Mouse (Mus musculus): ENCODE measurements at regions not wholly inside any gene's neighbourhood (a gene's known extent, or its start where the extent isn't known, plus 50 kb on each side); places are given as distances from the start of the nearest gene placed in this dataset.

GRCm38 (mm10) chr13:32544986-32545740 is 206.6 kb upstream of the Gmds start:
- DNase-seq (ENCODE audit: low spot score in 2 of 2), result no peak

GRCm38 (mm10) chr13:32541611-32542010 is 203.1 kb upstream of the Gmds start:
- DNase-seq (ENCODE audit: low spot score in 2 of 2), result no peak

- DNase-seq (ENCODE audit: low spot score in 2 of 2), result no peak
Measured at GRCm38 (mm10) chr13:32536241-32536640, 197.7 kb upstream of the Gmds start.

GRCm38 (mm10) chr13:32535602-32536001 is 197.1 kb upstream of the Gmds start:
- no peak for DNase-seq (ENCODE audit: low spot score in 2 of 2)

GRCm38 (mm10) chr13:32530926-32531512 is 192.5 kb upstream of the Gmds start:
- DNase-seq (ENCODE audit: low spot score in 2 of 2), result no peak

GRCm38 (mm10) chr13:32518611-32519344 is 180.2 kb upstream of the Gmds start:
- DNase-seq (ENCODE audit: low spot score in 2 of 2), result no peak

GRCm38 (mm10) chr13:32517514-32517913 is 179.0 kb upstream of the Gmds start:
- DNase-seq (ENCODE audit: low spot score in 2 of 2), result no peak

GRCm38 (mm10) chr13:32509231-32510023 is 170.9 kb upstream of the Gmds start:
- no peak for DNase-seq (ENCODE audit: low spot score in 2 of 2)

GRCm38 (mm10) chr13:32508447-32508846 is 169.9 kb upstream of the Gmds start:
- no peak for DNase-seq (ENCODE audit: low spot score in 2 of 2)

- no peak for DNase-seq (ENCODE audit: low spot score in 2 of 2)
Measured at GRCm38 (mm10) chr13:32507825-32508224, 169.3 kb upstream of the Gmds start.

- DNase-seq (ENCODE audit: low spot score in 2 of 2), result no peak
Measured at GRCm38 (mm10) chr13:32498205-32498790, 159.8 kb upstream of the Gmds start.

- no peak for DNase-seq (ENCODE audit: low spot score in 2 of 2)
Measured at GRCm38 (mm10) chr13:32496263-32496662, 157.7 kb upstream of the Gmds start.

- DNase-seq (ENCODE audit: low spot score in 2 of 2), result no peak
Measured at GRCm38 (mm10) chr13:32495063-32495462, 156.5 kb upstream of the Gmds start.

GRCm38 (mm10) chr13:32493806-32494205 is 155.3 kb upstream of the Gmds start:
- DNase-seq (ENCODE audit: low spot score in 2 of 2), result no peak

GRCm38 (mm10) chr13:32493309-32493708 is 154.8 kb upstream of the Gmds start:
- DNase-seq (ENCODE audit: low spot score in 2 of 2), result peak; percentile 8 to 60

- peak in 1 of 2 experiments; percentile 17 for DNase-seq (ENCODE audit: low spot score in 2 of 2)
Measured at GRCm38 (mm10) chr13:32492566-32492965, 154.0 kb upstream of the Gmds start.

- DNase-seq (ENCODE audit: low spot score in 2 of 2), result no peak
Measured at GRCm38 (mm10) chr13:32481444-32482058, 143.0 kb upstream of the Gmds start.

- DNase-seq (ENCODE audit: low spot score in 2 of 2), result no peak
Measured at GRCm38 (mm10) chr13:32480029-32480428, 141.5 kb upstream of the Gmds start.

- no peak for DNase-seq (ENCODE audit: low spot score in 2 of 2)
Measured at GRCm38 (mm10) chr13:32479118-32479818, 140.7 kb upstream of the Gmds start.

- DNase-seq (ENCODE audit: low spot score in 2 of 2), result no peak
Measured at GRCm38 (mm10) chr13:32465787-32466186, 127.2 kb upstream of the Gmds start.
